Mouse (Mus musculus): ENCODE measurements around the gene Phtf1.

Gene Phtf1

DNA sequence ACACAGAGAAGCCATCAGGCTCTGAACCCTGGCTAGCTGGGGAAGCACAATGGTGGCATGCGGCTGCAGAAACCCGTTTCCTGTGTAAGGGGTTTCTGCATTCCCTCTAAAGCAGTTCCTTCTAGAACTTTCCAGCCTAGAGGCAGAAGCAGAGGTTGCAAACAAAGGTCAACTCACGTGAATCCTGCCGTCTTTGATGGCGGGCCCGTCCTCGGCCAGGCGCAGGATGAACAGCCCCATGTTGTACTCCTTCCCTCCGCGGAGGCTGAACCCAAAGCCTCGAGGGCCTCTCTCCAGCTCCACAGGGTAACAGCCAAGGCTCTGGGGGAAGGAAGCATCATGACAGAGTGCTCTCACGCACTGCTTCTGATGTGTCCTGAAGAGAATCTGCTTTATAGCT is 52.2 kb downstream of the Phtf1 start:
- DNase-seq (ENCODE audit: low spot score): no peak

DNA sequence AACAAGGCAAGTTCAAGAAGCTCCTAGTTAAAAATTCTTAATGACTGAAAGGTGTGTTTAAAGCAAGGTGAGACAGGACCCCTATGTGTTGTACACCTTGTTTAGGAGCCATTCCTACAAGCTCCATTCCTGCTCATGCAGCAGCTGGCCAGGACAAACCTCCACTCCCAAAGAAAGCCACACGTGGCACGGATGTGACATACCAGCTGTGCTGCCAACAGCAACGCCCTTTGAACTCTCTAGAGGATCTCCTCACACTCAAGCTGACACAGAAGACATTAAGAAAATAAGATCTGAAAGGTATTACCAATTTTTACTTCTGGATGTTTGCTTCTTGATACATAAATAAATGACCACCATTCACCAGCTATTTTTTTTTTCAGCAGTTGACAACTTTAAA is 59.0 kb downstream of the Phtf1 start:
- DNase-seq (ENCODE audit: low spot score): no peak

DNA sequence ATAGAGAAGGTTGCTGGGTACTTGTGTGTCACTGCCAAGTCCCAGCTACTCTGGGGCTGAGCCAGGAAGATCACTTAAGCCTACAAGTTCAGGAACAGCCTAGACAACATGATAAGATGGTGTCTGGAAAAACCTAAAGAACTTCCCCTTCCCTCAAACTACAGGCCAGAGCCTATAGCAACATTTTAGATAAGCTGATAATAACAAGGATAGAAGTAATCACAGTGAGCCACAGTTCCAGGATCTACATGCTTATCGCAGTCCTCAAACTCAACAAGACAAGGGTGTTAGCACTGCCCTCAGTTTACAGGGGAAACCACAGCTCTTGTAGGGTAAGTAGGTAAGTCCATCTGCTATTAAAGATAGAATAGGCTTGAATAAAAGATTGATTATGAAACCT is 64.2 kb downstream of the Phtf1 start:
- no peak for DNase-seq (ENCODE audit: low spot score)

DNA sequence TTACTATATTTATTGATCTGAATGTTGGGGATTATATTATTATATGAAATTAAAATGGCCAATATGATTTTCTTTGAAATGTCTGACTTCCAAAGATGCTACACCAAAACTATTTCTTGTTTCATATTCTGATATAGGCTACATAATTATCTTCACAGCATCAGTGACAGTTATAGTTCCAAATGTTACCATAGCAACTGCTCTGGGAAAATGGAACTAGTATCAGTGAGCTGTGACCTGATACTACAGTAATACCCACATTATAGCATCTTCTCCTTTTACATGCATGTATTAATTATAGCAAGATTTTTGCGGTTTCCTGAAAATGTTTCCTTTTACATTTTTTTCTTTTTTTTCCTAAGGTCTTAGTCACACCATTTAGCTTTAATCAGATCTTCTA is 64.8 kb downstream of the Phtf1 start:
- DNase-seq (ENCODE audit: low spot score): no peak

DNA sequence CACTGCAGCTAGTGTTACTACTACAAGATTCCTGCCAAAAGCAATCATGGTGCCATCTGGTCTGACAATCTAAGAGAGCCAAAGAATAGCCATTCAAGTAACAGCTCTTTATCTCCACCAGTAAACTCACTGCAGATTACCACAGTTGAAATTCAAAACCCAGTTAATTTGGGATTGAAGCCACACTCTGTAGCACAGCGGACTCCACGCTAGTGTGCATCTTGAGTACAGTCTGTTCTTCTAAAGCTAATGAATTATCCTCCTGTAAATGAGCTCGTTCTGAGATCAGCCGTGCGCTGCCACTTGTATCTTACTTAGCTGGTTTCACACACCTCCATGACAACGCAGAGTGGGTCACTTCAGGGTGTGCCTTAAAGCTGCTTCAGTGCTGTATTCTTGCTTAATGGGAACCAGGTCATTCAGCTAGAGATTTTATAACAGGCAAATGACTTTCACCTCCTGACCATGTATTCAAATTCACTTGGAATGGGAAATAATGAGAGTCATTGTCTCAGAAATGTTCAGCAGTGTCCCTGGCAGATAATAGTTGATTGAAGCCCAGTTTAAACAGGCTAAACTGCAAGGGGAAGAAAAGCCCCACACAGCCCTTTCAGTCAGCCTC is 91.2 kb downstream of the Phtf1 start:
- no peak for DNase-seq (ENCODE audit: low spot score)

DNA sequence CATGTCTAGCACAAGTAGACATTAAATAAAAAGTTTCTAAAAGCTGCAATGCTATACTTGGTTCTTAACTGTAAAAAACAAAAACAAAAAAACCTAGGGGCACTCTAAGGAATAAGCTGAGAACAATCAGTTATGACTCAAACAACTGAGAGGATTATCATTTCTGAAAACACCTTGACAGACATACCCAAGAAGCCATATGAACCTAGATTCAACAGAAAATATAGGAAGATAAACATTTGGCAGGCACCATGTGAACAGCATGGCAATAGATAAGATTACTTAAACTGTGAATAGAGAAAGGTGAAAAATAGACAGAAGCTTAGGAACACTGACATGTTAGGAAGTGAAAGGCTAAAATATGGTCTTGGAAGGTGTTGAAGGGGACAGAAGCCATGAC is 101.5 kb downstream of the Phtf1 start:
- no peak for DNase-seq (ENCODE audit: low spot score)

Data from urinary bladder, postnatal 14 days (tissue).